Mouse (Mus musculus) myocyte (in vitro differentiated cells): ENCODE measurements at regions not wholly inside any gene's neighbourhood (a gene's known extent, or its start where the extent isn't known, plus 50 kb on each side); places are given as distances from the start of the nearest gene placed in this dataset.
"Not testable (repeated sequence)": the region's sequence is repeated elsewhere in the genome, so short reads cannot be mapped to it uniquely, and the experiment has no call there.

Experiments
- H3K27me3 ChIP-seq: one replicate; pipeline ENCODE4 v1.6.1; 2011; ENCODE audit not compliant: control insufficient read depth, insufficient read depth, insufficient read length
- H3K36me3 ChIP-seq: one replicate; pipeline ENCODE4 v1.6.1; 2011; ENCODE audit not compliant: control insufficient read depth, insufficient read depth
- H3K4me2 ChIP-seq: one replicate; pipeline ENCODE4 v1.6.1; 2011; ENCODE audit warnings: low read depth, control low read depth
- H3K4me3 ChIP-seq: one replicate; pipeline ENCODE4 v1.5.1; 2011; ENCODE audit warnings: mild to moderate bottlenecking, control low read depth, moderate library complexity
- H3K79me2 ChIP-seq: one replicate; pipeline ENCODE4 v1.6.1; 2011; ENCODE audit not compliant: control insufficient read depth, insufficient read depth
- H3ac ChIP-seq: one replicate; pipeline ENCODE4 v1.6.1; 2011; ENCODE audit not compliant: control insufficient read depth, insufficient read length
- CEBPB ChIP-seq: IDR thresholded peaks from 2 replicates; pipeline ENCODE4 v1.6.1; 2011; ENCODE audit warnings: mild to moderate bottlenecking, moderate library complexity; ENCODE audit not compliant: poor library complexity, insufficient read depth, severe bottlenecking
- E2F4 ChIP-seq: IDR thresholded peaks from one replicate; pipeline ENCODE4 v1.6.1; 2011; ENCODE audit warnings: mild to moderate bottlenecking, control low read depth, moderate library complexity; ENCODE audit not compliant: insufficient read depth
- MAX ChIP-seq: IDR thresholded peaks from one replicate; pipeline ENCODE4 v1.6.1; 2011; ENCODE audit warnings: low read depth, mild to moderate bottlenecking, control low read depth
- MYOD1 ChIP-seq, 3 experiments: IDR thresholded peaks; one replicate each; pipeline ENCODE4 v1.6.1; 2011; ENCODE audit warnings: control low read depth in 2 of 3, low read depth in 2 of 3, mild to moderate bottlenecking in 2 of 3, moderate library complexity in 1 of 3; ENCODE audit not compliant: insufficient read length in 2 of 3, control insufficient read depth in 1 of 3
- MYOG ChIP-seq, 3 experiments: IDR thresholded peaks; one replicate each; pipeline ENCODE4 v1.6.1; 2011; ENCODE audit warnings: control low read depth in 2 of 3, low read depth in 2 of 3, mild to moderate bottlenecking in 2 of 3; ENCODE audit not compliant: insufficient read length in 2 of 3, control insufficient read depth in 1 of 3, insufficient read depth in 1 of 3
- POLR2A ChIP-seq: IDR thresholded peaks from one replicate; pipeline ENCODE4 v1.6.1; 2011; ENCODE audit warnings: low read depth, mild to moderate bottlenecking, control low read depth, moderate library complexity; ENCODE audit not compliant: insufficient read length
- POLR2AphosphoS2 ChIP-seq: IDR thresholded peaks from one replicate; pipeline ENCODE4 v1.6.1; 2011; ENCODE audit warnings: low read depth, control low read depth; ENCODE audit not compliant: insufficient read length
- REST ChIP-seq: IDR thresholded peaks from one replicate; pipeline ENCODE4 v1.6.1; 2011; ENCODE audit warnings: mild to moderate bottlenecking, control low read depth, moderate library complexity; ENCODE audit not compliant: insufficient read depth, insufficient read length
- SRF ChIP-seq: IDR thresholded peaks from one replicate; pipeline ENCODE4 v1.6.1; 2011; ENCODE audit warnings: low read depth; ENCODE audit not compliant: control insufficient read depth, insufficient read length
- TCF12 ChIP-seq: IDR thresholded peaks from one replicate; pipeline ENCODE4 v1.6.1; 2011; ENCODE audit warnings: mild to moderate bottlenecking, control low read depth; ENCODE audit not compliant: poor library complexity, insufficient read depth, severe bottlenecking
- TCF3 ChIP-seq: IDR thresholded peaks from one replicate; pipeline ENCODE4 v1.6.1; 2011; ENCODE audit warnings: low read depth, control low read depth; ENCODE audit not compliant: insufficient read length
- USF1 ChIP-seq: IDR thresholded peaks from one replicate; pipeline ENCODE4 v1.6.1; 2011; ENCODE audit warnings: low read depth, mild to moderate bottlenecking, control low read depth, moderate library complexity

- Histone ChIP-seq H3K27me3 (no peaks in the 10 kb centered on the region), H3K4me2 (no peak overlapping the region), H3ac (no peak overlapping the region), H3K4me3 (no peak overlapping the region), H3K79me2 (no peaks in the 10 kb centered on the region), H3K36me3 (no peaks in the 10 kb centered on the region)
- TF ChIP-seq TCF12, result no peak
- no peak for TF ChIP-seq E2F4
- no peak for TF ChIP-seq MYOD1 (IDR thresholded peaks at IDR 0.05; ENCODE audit: control insufficient read depth in 1 of 3, insufficient read length in 2 of 3, low read depth in 2 of 3)
- TF ChIP-seq CEBPB, result no peak
- TF ChIP-seq TCF3, result no peak
- no peak for TF ChIP-seq POLR2AphosphoS2
- TF ChIP-seq MYOG (IDR thresholded peaks at IDR 0.05; ENCODE audit: control insufficient read depth in 1 of 3, insufficient read depth in 1 of 3, insufficient read length in 2 of 3, low read depth in 2 of 3), result no peak
- TF ChIP-seq REST, result no peak
- no peak for TF ChIP-seq MAX
- TF ChIP-seq POLR2A, result no peak
- TF ChIP-seq SRF, result no peak
- TF ChIP-seq USF1, result no peak
These were observed 594.6 kb downstream of the Kcnt2 start for GRCm38 (mm10) chr1:140840579-140840978.

GRCm38 (mm10) chr1:140848053-140848452, 602.1 kb downstream of the Kcnt2 start:
- not testable (repeated sequence) for H3K4me2 ChIP-seq, H3K79me2 ChIP-seq, H3K27me3 ChIP-seq, H3ac ChIP-seq, H3K4me3 ChIP-seq, H3K36me3 ChIP-seq

GRCm38 (mm10) chr1:140851568-140851967, 605.6 kb downstream of the Kcnt2 start:
- H3ac ChIP-seq, result no peak overlapping the region
- H3K79me2 ChIP-seq, result no peaks in the 10 kb centered on the region
- TF ChIP-seq TCF3, result no peak
- TF ChIP-seq MYOG (IDR thresholded peaks at IDR 0.05; ENCODE audit: control insufficient read depth in 1 of 3, insufficient read depth in 1 of 3, insufficient read length in 2 of 3, low read depth in 2 of 3), result no peak
- TF ChIP-seq POLR2AphosphoS2, result no peak
- no peak for TF ChIP-seq MYOD1 (IDR thresholded peaks at IDR 0.05; ENCODE audit: control insufficient read depth in 1 of 3, insufficient read length in 2 of 3, low read depth in 2 of 3)
- no peak for TF ChIP-seq POLR2A
- TF ChIP-seq CEBPB, result no peak
- no peak for TF ChIP-seq USF1
- TF ChIP-seq SRF, result no peak
- no peak overlapping the region for H3K4me3 ChIP-seq
- H3K27me3 ChIP-seq, result no peaks in the 10 kb centered on the region
- no peak overlapping the region for H3K4me2 ChIP-seq
- H3K36me3 ChIP-seq, result no peaks in the 10 kb centered on the region
